Mouse (Mus musculus): ENCODE results near the gene Serinc4.

Serinc4 gene

GRCm38 (mm10) chr2:121448136-121448535, 8.4 kb downstream of the Serinc4 start:
- peak; percentile 44 for DNase-seq (ENCODE audit: low spot score)

- no peak for DNase-seq (ENCODE audit: low spot score)
Measured at GRCm38 (mm10) chr2:121447006-121447405, 9.6 kb downstream of the Serinc4 start.

GRCm38 (mm10) chr2:121446506-121446905, 10.1 kb downstream of the Serinc4 start:
- DNase-seq (ENCODE audit: low spot score): no peak

GRCm38 (mm10) chr2:121445117-121445516, 11.5 kb downstream of the Serinc4 start:
- DNase-seq (ENCODE audit: low spot score): no peak

- no peak for DNase-seq (ENCODE audit: low spot score)
Measured at GRCm38 (mm10) chr2:121444178-121444577, 12.4 kb downstream of the Serinc4 start, which contains the start of gene Ell3. Ell3 (minus strand) TSS chr2:121444278.

- DNase-seq (ENCODE audit: low spot score): no peak
Measured at GRCm38 (mm10) chr2:121443068-121443349, 13.6 kb downstream of the Serinc4 start.

GRCm38 (mm10) chr2:121442259-121443067, 14.1 kb downstream of the Serinc4 start:
- peak; percentile 88 for DNase-seq (ENCODE audit: low spot score)

- no peak for DNase-seq (ENCODE audit: low spot score)
Measured at GRCm38 (mm10) chr2:121441800-121442199, 14.8 kb downstream of the Serinc4 start.

- DNase-seq (ENCODE audit: low spot score): no peak
Measured at GRCm38 (mm10) chr2:121440834-121441605, 15.6 kb downstream of the Serinc4 start.

GRCm38 (mm10) chr2:121439746-121440145, 16.8 kb downstream of the Serinc4 start:
- peak; percentile 54 for DNase-seq (ENCODE audit: low spot score)

GRCm38 (mm10) chr2:121434854-121435253, 21.7 kb downstream of the Serinc4 start:
- DNase-seq (ENCODE audit: low spot score): no peak

- DNase-seq (ENCODE audit: low spot score): no peak
Measured at GRCm38 (mm10) chr2:121425890-121426289, 30.7 kb downstream of the Serinc4 start.

- DNase-seq (ENCODE audit: low spot score): no peak
Measured at GRCm38 (mm10) chr2:121423166-121423565, 33.4 kb downstream of the Serinc4 start.

GRCm38 (mm10) chr2:121418476-121418875, 38.1 kb downstream of the Serinc4 start:
- DNase-seq (ENCODE audit: low spot score): no peak

GRCm38 (mm10) chr2:121416356-121416755, 40.2 kb downstream of the Serinc4 start:
- no peak for DNase-seq (ENCODE audit: low spot score)

GRCm38 (mm10) chr2:121415591-121415990, 41.0 kb downstream of the Serinc4 start:
- DNase-seq (ENCODE audit: low spot score): no peak

GRCm38 (mm10) chr2:121415103-121415502, 41.5 kb downstream of the Serinc4 start:
- DNase-seq (ENCODE audit: low spot score): no peak

- peak; percentile 75 for DNase-seq (ENCODE audit: low spot score)
Measured at GRCm38 (mm10) chr2:121414139-121414685, 42.4 kb downstream of the Serinc4 start.

GRCm38 (mm10) chr2:121413387-121414042, 43.1 kb downstream of the Serinc4 start, which contains the start of the genes Pdia3 and Catsper2:
Pdia3 (plus strand) TSS chr2:121413775.
Catsper2 (minus strand) TSS chr2:121413792.
- DNase-seq (ENCODE audit: low spot score): peak; percentile 98

GRCm38 (mm10) chr2:121412843-121413386, 43.7 kb downstream of the Serinc4 start:
- no peak for DNase-seq (ENCODE audit: low spot score)

- DNase-seq (ENCODE audit: low spot score): peak; percentile 13
Measured at GRCm38 (mm10) chr2:121408160-121408559, 48.4 kb downstream of the Serinc4 start.

- no peak for DNase-seq (ENCODE audit: low spot score)
Measured at GRCm38 (mm10) chr2:121403296-121403695, 53.3 kb downstream of the Serinc4 start.

Measured in yolk sac, embryonic 10.5 days (tissue).